Mouse (Mus musculus) MEL (cell line): Measurements from ENCODE around the gene Ddx51. TPM values are rescaled to one million over a fixed set of nuclear protein-coding genes. Genes with fewer than 3 reads are reported as not detected.

Experiments used
- DNase-seq: peaks from one replicate; pipeline ENCODE4 v3.0.0; 2011; ENCODE audit warnings: low read depth, low spot score
- H3K27ac ChIP-seq: 2 replicates; pipeline ENCODE4 v1.5.1; 2012; ENCODE audit warnings: low read depth, mild to moderate bottlenecking, control low read depth, low read length, moderate library complexity; ENCODE audit not compliant: control insufficient read depth
- H3K27me3 ChIP-seq, 2 experiments: fragments of 150-350 bp in 1 of 2; sonication (generic) in 1 of 2; 2 replicates each; pipeline ENCODE4 v1.6.1; 2012; ENCODE audit warnings: low read length in 2 of 2, mild to moderate bottlenecking in 2 of 2, improper control_type of control experiment in 1 of 2, moderate library complexity in 1 of 2; ENCODE audit not compliant: insufficient read depth in 2 of 2, control insufficient read depth in 1 of 2
- H3K36me3 ChIP-seq, 2 experiments: 2 replicates each; pipeline ENCODE4 v1.6.1; 2012 to 2014; ENCODE audit warnings: low read length in 2 of 2, improper control_type of control experiment in 1 of 2, inconsistent platforms in 1 of 2, mild to moderate bottlenecking in 1 of 2; ENCODE audit not compliant: insufficient read depth in 2 of 2, control insufficient read depth in 1 of 2
- H3K4me1 ChIP-seq, 2 experiments: fragments of 150-350 bp in 1 of 2; sonication (generic) in 1 of 2; 2 replicates each; pipeline ENCODE4 v1.6.1; 2012; ENCODE audit warnings: low read length in 2 of 2, improper control_type of control experiment in 1 of 2, mild to moderate bottlenecking in 1 of 2; ENCODE audit not compliant: insufficient read depth in 2 of 2, control insufficient read depth in 1 of 2
- H3K4me3 ChIP-seq, 2 experiments: fragments of 150-350 bp in 1 of 2; sonication (generic) in 1 of 2; 2 replicates each; pipeline ENCODE4 v1.5.1; 2012; ENCODE audit warnings: low read depth in 2 of 2, low read length in 2 of 2, mild to moderate bottlenecking in 2 of 2, moderate library complexity in 2 of 2, control low read depth in 1 of 2, improper control_type of control experiment in 1 of 2; ENCODE audit not compliant: control insufficient read depth in 1 of 2, insufficient read depth in 1 of 2
- H3K79me2 ChIP-seq: 2 replicates; pipeline ENCODE4 v1.6.1; 2012; ENCODE audit warnings: mild to moderate bottlenecking, low read length, moderate library complexity; ENCODE audit not compliant: control insufficient read depth, poor library complexity, insufficient read depth
- H3K9ac ChIP-seq: 2 replicates; pipeline ENCODE4 v1.6.1; 2012; ENCODE audit warnings: low read depth, mild to moderate bottlenecking, control low read depth, low read length, moderate library complexity; ENCODE audit not compliant: control insufficient read depth, poor library complexity, severe bottlenecking
- H3K9me3 ChIP-seq: fragments of 150-350 bp; sonication (generic); replicated peaks from 2 replicates; pipeline ENCODE4 v1.6.1; 2012; ENCODE audit warnings: mild to moderate bottlenecking, low read length, improper control_type of control experiment, moderate library complexity; ENCODE audit not compliant: insufficient read depth
- BHLHE40 ChIP-seq: IDR thresholded peaks from 2 replicates; pipeline ENCODE4 v1.6.1; 2012; ENCODE audit warnings: low read depth, mild to moderate bottlenecking, inconsistent platforms, low read length, improper control_type of control experiment, borderline replicate concordance
- CHD1 ChIP-seq: IDR thresholded peaks from 2 replicates; pipeline ENCODE4 v1.6.1; 2012; ENCODE audit warnings: low read depth, mild to moderate bottlenecking, inconsistent platforms, low read length, improper control_type of control experiment
- CTCF ChIP-seq, 3 experiments: IDR thresholded peaks in 2 of 3; conservative IDR thresholded peaks in 1 of 3; 2 replicates each; pipeline ENCODE4 v1.5.1; 2011 to 2012; ENCODE audit warnings: low read length in 3 of 3, low read depth in 2 of 3, mild to moderate bottlenecking in 2 of 3, improper control_type of control experiment in 1 of 3, inconsistent platforms in 1 of 3, mixed read lengths in 1 of 3, moderate library complexity in 1 of 3; ENCODE audit not compliant: control insufficient read depth in 1 of 3, insufficient read depth in 1 of 3, poor library complexity in 1 of 3, severe bottlenecking in 1 of 3
- ELF1 ChIP-seq: IDR thresholded peaks from 2 replicates; pipeline ENCODE4 v1.6.1; 2014; ENCODE audit warnings: low read depth, mild to moderate bottlenecking, inconsistent platforms, low read length, improper control_type of control experiment, moderate library complexity
- HCFC1 ChIP-seq: IDR thresholded peaks from 2 replicates; pipeline ENCODE4 v1.6.1; 2012; ENCODE audit warnings: low read depth, mild to moderate bottlenecking, inconsistent platforms, low read length, improper control_type of control experiment, moderate library complexity
- JUND ChIP-seq: IDR thresholded peaks from 2 replicates; pipeline ENCODE4 v1.6.1; 2011; ENCODE audit warnings: low read depth, mild to moderate bottlenecking, improper control_type of control experiment, low read length
- MAX ChIP-seq: IDR thresholded peaks from 2 replicates; pipeline ENCODE4 v1.6.1; 2011; ENCODE audit warnings: low read length, improper control_type of control experiment
- MAZ ChIP-seq: IDR thresholded peaks from 2 replicates; pipeline ENCODE4 v1.6.1; 2012; ENCODE audit warnings: low read depth, mild to moderate bottlenecking, inconsistent platforms, low read length, improper control_type of control experiment
- MEF2A ChIP-seq: IDR thresholded peaks from 2 replicates; pipeline ENCODE4 v1.6.1; 2014; ENCODE audit warnings: low read depth, mild to moderate bottlenecking, inconsistent platforms, low read length, improper control_type of control experiment; ENCODE audit not compliant: poor library complexity, insufficient replicate concordance, severe bottlenecking; ENCODE audit errors: extremely low read depth
- MXI1 ChIP-seq: IDR thresholded peaks from 2 replicates; pipeline ENCODE4 v1.6.1; 2011; ENCODE audit warnings: mild to moderate bottlenecking, low read depth, low read length, improper control_type of control experiment
- MYC ChIP-seq: IDR thresholded peaks from 2 replicates; pipeline ENCODE4 v1.6.1; 2011; ENCODE audit warnings: low read depth, mild to moderate bottlenecking, low read length, improper control_type of control experiment, moderate library complexity
- NELFE ChIP-seq: IDR thresholded peaks from 2 replicates; pipeline ENCODE4 v1.6.1; 2011; ENCODE audit warnings: low read depth, low read length, improper control_type of control experiment
- POLR2AphosphoS5 ChIP-seq: IDR thresholded peaks from 2 replicates; pipeline ENCODE4 v1.6.1; 2012; ENCODE audit warnings: low read depth, borderline replicate concordance, mild to moderate bottlenecking, inconsistent platforms, low read length, moderate library complexity, mixed read lengths
- RAD21 ChIP-seq: IDR thresholded peaks from 2 replicates; pipeline ENCODE4 v1.6.1; 2011; ENCODE audit warnings: mild to moderate bottlenecking, low read depth, low read length, improper control_type of control experiment
- RCOR1 ChIP-seq: IDR thresholded peaks from 2 replicates; pipeline ENCODE4 v1.6.1; 2012; ENCODE audit warnings: low read depth, mild to moderate bottlenecking, inconsistent platforms, low read length, improper control_type of control experiment
- SIN3A ChIP-seq: IDR thresholded peaks from 2 replicates; pipeline ENCODE4 v1.6.1; 2012; ENCODE audit warnings: low read length, improper control_type of control experiment, inconsistent platforms
- SMC3 ChIP-seq: IDR thresholded peaks from 2 replicates; pipeline ENCODE4 v1.6.1; 2011; ENCODE audit warnings: low read depth, low read length, improper control_type of control experiment
- TBP ChIP-seq: IDR thresholded peaks from 2 replicates; pipeline ENCODE4 v1.8.0; 2011; ENCODE audit warnings: low read depth, low read length, improper control_type of control experiment
- USF2 ChIP-seq, 2 experiments: IDR thresholded peaks; 2 replicates each; pipeline ENCODE4 v1.6.1; 2011 to 2012; ENCODE audit warnings: improper control_type of control experiment in 2 of 2, low read length in 2 of 2, borderline replicate concordance in 1 of 2, inconsistent platforms in 1 of 2, low read depth in 1 of 2, mild to moderate bottlenecking in 1 of 2; ENCODE audit not compliant: insufficient read depth in 1 of 2
- ZC3H11A ChIP-seq: IDR thresholded peaks from 2 replicates; pipeline ENCODE4 v1.6.1; 2012; ENCODE audit warnings: low read depth, mild to moderate bottlenecking, inconsistent platforms, low read length, improper control_type of control experiment
- ZMIZ1 ChIP-seq: IDR thresholded peaks from 2 replicates; pipeline ENCODE4 v1.6.1; 2012; ENCODE audit warnings: low read depth, mild to moderate bottlenecking, inconsistent platforms, low read length, improper control_type of control experiment, moderate library complexity
- ZNF384 ChIP-seq: IDR thresholded peaks from 2 replicates; pipeline ENCODE4 v1.6.1; 2012; ENCODE audit warnings: low read depth, mild to moderate bottlenecking, inconsistent platforms, low read length, improper control_type of control experiment
- polyA plus RNA-seq, 2 experiments: library from polyadenylated mRNA; stranded (reverse) in 1 of 2; unstranded in 1 of 2; fragments of >175 nt in 1 of 2; fragments of >200 nt in 1 of 2; gene quantifications; 2 replicates each; pipeline versions ENCODE4 v1.2.1 to v1.2.4; 2012; ENCODE audit warnings: low replicate concordance in 2 of 2, low read depth in 1 of 2; ENCODE audit not compliant: insufficient read length in 2 of 2, insufficient read depth in 1 of 2, missing spikeins in 1 of 2
- total RNA-seq: library from RNA; depleted of rRNA; stranded (reverse); fragments of 300-350 nt; gene quantifications from 2 replicates; pipeline ENCODE4 v1.2.3, GENCODE M21; 2012

The Ddx51 gene
- total and polyA plus RNA-seq, 3 experiments: 16.3 to 285 (median 52.9) TPM

DNA sequence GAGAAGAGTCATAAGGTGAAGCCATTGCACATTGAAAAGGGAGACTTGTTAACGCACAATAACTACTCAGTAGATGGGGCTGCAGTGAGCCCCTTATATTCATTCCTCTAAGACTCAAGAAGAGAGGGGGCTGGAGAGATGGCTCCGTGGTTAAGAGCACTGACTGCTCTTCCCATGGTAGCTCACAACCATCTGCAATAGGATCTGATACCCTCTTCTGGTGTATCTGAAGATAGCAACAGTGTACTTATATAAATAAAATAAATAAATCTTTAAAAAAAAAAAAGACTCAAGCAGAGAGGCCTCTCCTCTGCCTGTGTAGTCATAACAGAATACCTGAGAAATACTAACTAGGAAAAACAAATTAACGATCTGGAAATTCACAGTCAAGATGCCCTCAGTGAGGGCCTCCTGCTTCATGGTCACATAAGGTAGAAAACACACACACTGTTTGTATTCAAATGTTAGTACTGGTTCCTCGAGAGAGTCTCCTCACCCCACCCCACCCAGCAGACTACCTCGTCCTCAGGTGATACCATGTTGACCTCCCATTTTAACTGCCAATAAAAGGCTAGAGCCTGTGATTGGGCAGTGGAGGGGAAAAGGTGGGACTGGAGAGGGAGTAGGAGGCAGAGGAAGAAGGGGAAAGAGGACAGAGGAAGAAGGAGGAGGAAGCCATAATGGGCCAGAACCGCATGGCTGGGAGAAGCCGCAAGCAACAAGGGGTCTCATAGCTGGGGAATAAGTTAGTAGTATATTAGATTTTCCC lies 14.8 kb upstream of the Ddx51 start:
- H3K4me1 ChIP-seq: no peaks in the 10 kb centered on the region
- no peaks in the 10 kb centered on the region for H3K36me3 ChIP-seq
- H3K27ac ChIP-seq: no peak overlapping the region
- DNase-seq: no peak
- no peak overlapping the region for H3K9ac ChIP-seq
- TF ChIP-seq NELFE (no peak), TBP (no peak), JUND (no peak), MEF2A (no peak), CTCF (IDR thresholded peaks at IDR 0.05 in 2 of 3, conservative IDR thresholded peaks at IDR 0.05 in 1 of 3; ENCODE audit: control insufficient read depth in 1 of 3, insufficient read depth in 1 of 3, low read depth in 2 of 3, low read length in 3 of 3, poor library complexity in 1 of 3, severe bottlenecking in 1 of 3) (no peak), USF2 (IDR thresholded peaks at IDR 0.05; ENCODE audit: borderline replicate concordance in 1 of 2, insufficient read depth in 1 of 2, low read depth in 1 of 2, low read length in 2 of 2) (no peak), ZC3H11A (no peak), ZMIZ1 (no peak), RAD21 (no peak), MAZ (no peak), RCOR1 (no peak), MYC (no peak), MXI1 (no peak)
- no peaks in the 10 kb centered on the region for H3K27me3 ChIP-seq
- no peaks in the 10 kb centered on the region for H3K9me3 ChIP-seq
- H3K79me2 ChIP-seq: no peaks in the 10 kb centered on the region
- H3K4me3 ChIP-seq: no peak overlapping the region

DNA sequence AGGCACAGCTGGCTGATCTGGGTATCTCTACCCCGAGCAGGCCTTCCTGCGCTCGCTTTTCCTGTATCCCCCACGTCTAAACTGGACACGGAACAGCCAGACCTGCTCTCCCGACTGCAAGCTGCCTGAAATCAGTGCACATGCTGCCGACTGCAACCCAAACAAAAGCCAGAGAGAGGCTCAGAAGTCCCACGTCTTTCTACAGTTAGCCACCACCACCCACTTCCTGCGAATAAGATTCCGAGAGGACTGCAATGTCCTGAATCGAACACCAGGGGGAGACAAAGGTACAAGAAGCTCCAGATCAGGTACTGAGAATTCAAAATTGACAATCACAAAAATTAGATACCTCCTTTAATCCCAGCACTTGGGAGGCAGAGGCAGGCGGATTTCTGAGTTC lies 13.8 kb upstream of the Ddx51 start:
- H3K9me3 ChIP-seq: no peaks in the 10 kb centered on the region
- TF ChIP-seq ZNF384 (peak; percentile 25; the same call in 1 of the 2 replicates), BHLHE40 (0 out of 2 replicates have a peak, but pooled peaks have one; percentile 26), POLR2AphosphoS5 (no peak), ELF1 (peak; percentile 42), HCFC1 (peak; percentile 21; the same call in 1 of the 2 replicates), SMC3 (peak; percentile 91), SIN3A (peak; percentile 66), USF2 (IDR thresholded peaks at IDR 0.05; ENCODE audit: borderline replicate concordance in 1 of 2, insufficient read depth in 1 of 2, low read depth in 1 of 2, low read length in 2 of 2) (no peak), ZC3H11A (peak; percentile 84), CTCF (IDR thresholded peaks at IDR 0.05 in 2 of 3, conservative IDR thresholded peaks at IDR 0.05 in 1 of 3; ENCODE audit: control insufficient read depth in 1 of 3, insufficient read depth in 1 of 3, low read depth in 2 of 3, low read length in 3 of 3, poor library complexity in 1 of 3, severe bottlenecking in 1 of 3) (peak; percentile 58 to 86 (median 85)), MAX (no peak), RAD21 (peak; percentile 85), CHD1 (no peak)
- TF ChIP-seq, all 39 proteins: peak for 9
- H3K4me3 ChIP-seq: peak overlapping the region; percentile 70 to 76
- H3K27me3 ChIP-seq: no peaks in the 10 kb centered on the region
- no peak overlapping the region for H3K27ac ChIP-seq
- no peaks in the 10 kb centered on the region for H3K4me1 ChIP-seq
- H3K9ac ChIP-seq: peak overlapping the region; percentile 70
- H3K79me2 ChIP-seq: no peaks in the 10 kb centered on the region
- peak; percentile 90 for DNase-seq
- no peaks in the 10 kb centered on the region for H3K36me3 ChIP-seq
